Mouse (Mus musculus): Measurements from ENCODE around the gene Gm20388. TPM values are rescaled to one million over a fixed set of nuclear protein-coding genes. Genes with fewer than 3 reads are reported as not detected.
A peak's percentile ranks its signal among the peaks of the same experiment; 100 is the strongest.

Gm20388 gene
- polyA plus RNA-seq, 2 experiments, result 8.5 TPM; not detected in 1

DNA sequence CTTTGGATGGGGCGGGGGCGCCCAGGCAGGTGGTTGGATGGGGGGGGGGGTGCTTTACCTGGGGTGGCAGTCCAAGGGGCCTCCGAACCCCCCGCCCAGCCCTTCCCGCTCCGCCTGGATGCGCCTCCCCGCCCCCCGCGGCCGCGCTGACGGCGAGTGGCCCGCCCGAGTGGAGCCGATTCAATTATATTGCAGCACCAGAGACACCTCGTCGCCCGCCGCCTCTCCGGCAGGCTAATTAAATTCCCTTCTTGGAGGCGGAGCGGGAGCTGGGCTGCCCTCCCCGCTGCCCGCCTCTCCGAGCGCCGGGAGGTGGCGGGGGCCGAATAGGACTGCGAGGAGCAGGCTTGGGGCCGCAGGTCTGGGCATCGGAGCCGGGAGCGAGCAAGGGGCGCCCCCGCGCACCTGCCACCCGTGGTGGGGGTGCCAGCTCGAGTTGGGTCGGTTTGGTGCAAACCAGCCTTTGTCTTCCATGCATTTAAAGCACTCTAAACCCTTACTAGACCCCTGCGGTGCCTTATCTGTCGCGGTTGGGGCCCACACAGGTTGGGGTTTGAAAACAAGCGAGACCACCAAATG is 627.3 kb downstream of the Gm20388 start:
- under 1% methylated on average over 45 of the region's 46 CpGs for WGBS (ENCODE audit: insufficient replicate concordance)
- Histone ChIP-seq H3K9ac (replicated peaks) (peak overlapping the region; percentile 85), H3K36me3 (replicated peaks; ENCODE audit: control insufficient read depth, insufficient read depth, low read depth) (no peaks in the 10 kb centered on the region), H3K4me2 (ENCODE audit: low read depth) (peak overlapping the region; percentile 93), H3K9me3 (ENCODE audit: control insufficient read depth, low read length) (no peaks in the 10 kb centered on the region), H3K4me1 (replicated peaks; ENCODE audit: control insufficient read depth in 2 of 2, insufficient read depth in 2 of 2, low read length in 1 of 2) (peaks cover 50 to 56% of the 10 kb centered on the region in 2 experiments), H3K27ac (peak overlapping the region; percentile 78), H3K4me3 (ENCODE audit: insufficient read depth in 1 of 2, low read depth in 2 of 2, low read length in 2 of 2) (peak overlapping the region; percentile 73 to 88), H3K27me3 (ENCODE audit: control insufficient read depth, insufficient read depth, low read length) (no peaks in the 10 kb centered on the region)
- TF ChIP-seq CTCF (IDR thresholded peaks at IDR 0.05; ENCODE audit: low read depth) (no peak), EP300 (IDR thresholded peaks at IDR 0.05; ENCODE audit: low read depth) (no peak)
- ATAC-seq (ENCODE audit: insufficient read depth) (no peak), DNase-seq (ENCODE audit: low read depth in 3 of 3, low spot score in 3 of 3) (no peak)

DNA sequence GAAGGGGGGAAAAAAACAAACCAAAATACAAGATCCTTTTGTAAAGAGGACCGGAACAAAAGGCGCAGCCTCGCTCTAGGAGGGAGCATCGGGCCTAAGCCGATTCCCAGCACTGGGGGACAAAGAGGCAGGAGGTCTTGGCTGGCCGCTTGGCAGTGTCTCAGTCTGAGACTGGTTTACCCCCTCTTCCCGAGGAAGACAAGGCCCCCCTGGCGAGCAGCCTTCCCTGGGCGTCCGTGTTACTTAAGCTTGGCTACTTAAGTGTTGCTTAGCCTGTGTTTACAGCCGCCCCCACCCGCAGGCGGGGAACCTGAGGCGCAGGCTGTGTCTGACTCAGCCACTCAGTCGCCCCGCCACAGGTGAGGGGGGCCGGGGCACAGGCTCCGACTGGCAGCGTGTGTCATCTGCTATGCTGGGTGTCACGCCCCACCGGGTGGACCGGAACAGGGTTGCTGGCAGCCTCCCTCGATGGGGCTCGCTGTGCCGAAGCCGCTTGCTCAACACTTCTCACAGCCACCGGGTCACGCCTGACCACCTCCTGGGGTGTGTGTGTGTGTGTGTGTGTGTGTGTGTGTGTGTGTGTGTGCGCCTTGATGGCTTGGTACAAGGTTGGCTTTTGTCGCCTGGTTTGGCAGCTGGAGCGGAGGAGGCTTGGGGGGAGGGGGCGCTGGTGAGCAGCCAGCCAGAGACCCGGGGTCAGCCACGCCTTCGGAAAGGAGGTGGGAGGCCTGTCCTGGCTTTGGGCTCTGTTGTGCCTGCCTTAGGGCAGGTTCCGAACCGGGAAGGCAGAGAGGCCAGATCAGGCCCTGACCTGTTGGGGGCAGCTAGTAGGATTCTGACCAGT is 628.0 kb downstream of the Gm20388 start:
- Histone ChIP-seq H3K4me2 (ENCODE audit: low read depth) (peak overlapping the region; percentile 93), H3K4me1 (replicated peaks; ENCODE audit: control insufficient read depth in 2 of 2, insufficient read depth in 2 of 2, low read length in 1 of 2) (peaks cover 47 to 59% of the 10 kb centered on the region in 2 experiments), H3K36me3 (replicated peaks; ENCODE audit: control insufficient read depth, insufficient read depth, low read depth) (peaks cover under 1% of the 10 kb centered on the region; the same call in 1 of the 2 replicates), H3K27ac (peak overlapping the region; percentile 78), H3K9me3 (ENCODE audit: control insufficient read depth, low read length) (no peaks in the 10 kb centered on the region), H3K9ac (replicated peaks) (peak overlapping the region; percentile 85), H3K4me3 (ENCODE audit: insufficient read depth in 1 of 2, low read depth in 2 of 2, low read length in 2 of 2) (peak overlapping the region; percentile 73 to 88), H3K27me3 (ENCODE audit: control insufficient read depth, insufficient read depth, low read length) (no peaks in the 10 kb centered on the region)
- DNase-seq (ENCODE audit: low read depth in 3 of 3, low spot score in 3 of 3) (peak in 1 of 3 experiments; percentile 61), ATAC-seq (ENCODE audit: insufficient read depth) (peak; percentile 8)
- WGBS (ENCODE audit: insufficient replicate concordance), result 1% methylated on average over 37 of the region's 37 CpGs
- TF ChIP-seq EP300 (IDR thresholded peaks at IDR 0.05; ENCODE audit: low read depth), result no peak
- peak; percentile 60 for TF ChIP-seq CTCF (IDR thresholded peaks at IDR 0.05; ENCODE audit: low read depth)

GRCm38 (mm10) chr8:120539381-120539774 is 628.7 kb downstream of the Gm20388 start:
- DNase-seq (ENCODE audit: low read depth in 3 of 3, low spot score in 3 of 3) (no peak), ATAC-seq (ENCODE audit: insufficient read depth) (no peak)
- Histone ChIP-seq H3K4me3 (ENCODE audit: insufficient read depth in 1 of 2, low read depth in 2 of 2, low read length in 2 of 2) (peak overlapping the region; percentile 73 to 88), H3K4me2 (ENCODE audit: low read depth) (peak overlapping the region; percentile 93), H3K9ac (replicated peaks) (peak overlapping the region; percentile 85), H3K4me1 (replicated peaks; ENCODE audit: control insufficient read depth in 2 of 2, insufficient read depth in 2 of 2, low read length in 1 of 2) (peaks cover 43 to 60% of the 10 kb centered on the region in 2 experiments), H3K9me3 (ENCODE audit: control insufficient read depth, low read length) (no peaks in the 10 kb centered on the region), H3K27me3 (ENCODE audit: control insufficient read depth, insufficient read depth, low read length) (no peaks in the 10 kb centered on the region), H3K36me3 (replicated peaks; ENCODE audit: control insufficient read depth, insufficient read depth, low read depth) (peaks cover 3% of the 10 kb centered on the region; the same call in 1 of the 2 replicates), H3K27ac (peak overlapping the region; percentile 78)
- 14% methylated on average over 6 of the region's 6 CpGs for WGBS (ENCODE audit: insufficient replicate concordance)
- TF ChIP-seq CTCF (IDR thresholded peaks at IDR 0.05; ENCODE audit: low read depth), result peak; percentile 17; the same call in 1 of the 2 replicates
- TF ChIP-seq EP300 (IDR thresholded peaks at IDR 0.05; ENCODE audit: low read depth), result no peak

DNA sequence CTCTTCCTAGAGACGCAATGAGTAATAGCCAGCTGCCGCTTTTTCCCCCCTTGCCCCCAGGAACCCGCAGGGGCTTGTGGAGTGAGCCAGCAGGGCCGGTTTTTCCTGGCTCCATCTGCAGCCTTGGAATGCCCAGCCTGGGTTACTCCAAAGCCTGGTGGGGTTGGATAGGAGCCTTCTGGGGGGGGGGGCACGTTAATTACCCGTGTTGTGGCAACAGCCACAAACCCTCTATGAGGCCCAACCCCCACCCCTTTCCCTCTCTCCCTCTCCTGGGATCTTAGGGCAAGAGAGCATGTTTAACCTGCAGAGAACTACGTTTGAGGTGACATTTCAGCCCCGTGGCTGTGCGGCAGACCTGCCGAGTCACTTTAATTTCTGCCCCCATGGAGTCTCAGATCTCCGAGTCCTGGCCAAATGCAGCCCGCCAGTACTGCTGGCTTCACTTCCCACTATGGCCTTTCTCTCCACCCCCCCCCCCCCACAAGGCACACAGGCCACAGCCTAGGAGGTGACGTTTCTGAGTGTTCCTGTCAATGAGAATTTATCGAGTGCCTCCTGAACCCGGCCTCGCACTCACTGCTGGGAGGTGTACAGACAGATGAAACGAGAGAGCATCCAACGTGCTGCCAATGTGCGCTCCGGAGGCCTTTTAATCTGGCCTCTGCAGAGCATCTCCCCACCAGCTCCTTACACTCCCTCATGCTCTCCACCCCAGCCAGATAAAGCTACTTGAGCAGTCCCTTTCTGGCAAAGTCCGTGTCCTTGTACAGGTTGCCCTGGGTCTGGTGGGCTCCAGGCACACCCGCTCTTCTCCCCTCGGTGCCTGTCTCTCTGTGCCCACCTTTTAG is 629.4 kb downstream of the Gm20388 start:
- peak overlapping the region; percentile 93 for H3K4me2 ChIP-seq (ENCODE audit: low read depth)
- no peaks in the 10 kb centered on the region for H3K9me3 ChIP-seq (ENCODE audit: control insufficient read depth, low read length)
- peak overlapping the region; percentile 73 to 88 for H3K4me3 ChIP-seq (ENCODE audit: insufficient read depth in 1 of 2, low read depth in 2 of 2, low read length in 2 of 2)
- peaks cover 39 to 61% of the 10 kb centered on the region in 2 experiments for H3K4me1 ChIP-seq (replicated peaks; ENCODE audit: control insufficient read depth in 2 of 2, insufficient read depth in 2 of 2, low read length in 1 of 2)
- H3K9ac ChIP-seq (replicated peaks), result peak overlapping the region; percentile 85
- H3K27ac ChIP-seq, result peak overlapping the region; percentile 78
- TF ChIP-seq CTCF (IDR thresholded peaks at IDR 0.05; ENCODE audit: low read depth) (no peak), EP300 (IDR thresholded peaks at IDR 0.05; ENCODE audit: low read depth) (peak; percentile 64)
- peaks cover 3% of the 10 kb centered on the region; the same call in 1 of the 2 replicates for H3K36me3 ChIP-seq (replicated peaks; ENCODE audit: control insufficient read depth, insufficient read depth, low read depth)
- ATAC-seq (ENCODE audit: insufficient read depth) (peak; percentile 59), DNase-seq (ENCODE audit: low read depth in 3 of 3, low spot score in 3 of 3) (peak; percentile 70 to 76 (median 73))
- H3K27me3 ChIP-seq (ENCODE audit: control insufficient read depth, insufficient read depth, low read length), result no peaks in the 10 kb centered on the region
- WGBS (ENCODE audit: insufficient replicate concordance), result 10% methylated on average over 23 of the region's 23 CpGs

All from liver, embryonic 14.5 days (tissue).